Mouse (Mus musculus) kidney, adult 2 months (tissue): ENCODE measurements around the gene Rhbdd2.

ENCODE experiments used
- CTCF ChIP-seq: fragments of 200-500 bp; conservative IDR thresholded peaks from 2 replicates; pipeline ENCODE4 v1.5.1; 2011; ENCODE audit warnings: low read depth, mild to moderate bottlenecking, control low read depth, low read length, moderate library complexity, mixed read lengths; ENCODE audit not compliant: insufficient read depth, insufficient read length
- POLR2A ChIP-seq: fragments of 200-500 bp; IDR thresholded peaks from one replicate; pipeline ENCODE4 v1.6.1; 2011; ENCODE audit warnings: low read depth, low read length, control low read depth

DNA sequence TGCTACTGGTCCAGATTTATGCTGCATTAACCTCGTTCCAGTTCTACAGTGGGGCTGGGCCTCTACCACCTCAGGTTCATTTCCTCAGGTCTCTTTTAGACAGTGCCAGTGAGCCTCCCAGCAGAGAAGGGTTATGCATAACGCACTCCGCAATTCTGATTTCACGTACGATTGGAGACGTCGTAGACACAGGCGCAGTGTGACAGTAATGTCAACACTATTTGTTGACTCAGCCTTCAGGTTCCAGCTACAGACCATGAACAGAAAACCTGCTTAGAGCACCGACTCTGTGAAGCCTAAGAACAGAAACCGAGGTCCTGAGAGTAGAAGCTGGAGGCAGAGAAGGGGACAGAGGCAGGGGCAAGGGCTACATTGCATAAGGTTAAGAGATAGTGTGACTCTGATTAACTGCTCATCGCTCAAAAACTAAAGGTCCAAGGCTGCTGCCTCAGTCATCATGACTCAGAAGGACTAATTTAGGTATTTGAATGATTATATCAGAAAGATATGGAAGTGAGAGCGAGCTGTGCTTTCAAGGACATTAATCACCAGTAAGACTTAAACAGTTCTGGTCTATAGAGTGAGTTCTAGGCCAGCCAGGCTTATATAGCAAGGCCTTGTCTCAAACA, 50.6 kb downstream of the Rhbdd2 start:
- TF ChIP-seq CTCF, result no peak
- no peak for TF ChIP-seq POLR2A
